Mouse (Mus musculus): ENCODE results near the gene Ciao2b.

DNA sequence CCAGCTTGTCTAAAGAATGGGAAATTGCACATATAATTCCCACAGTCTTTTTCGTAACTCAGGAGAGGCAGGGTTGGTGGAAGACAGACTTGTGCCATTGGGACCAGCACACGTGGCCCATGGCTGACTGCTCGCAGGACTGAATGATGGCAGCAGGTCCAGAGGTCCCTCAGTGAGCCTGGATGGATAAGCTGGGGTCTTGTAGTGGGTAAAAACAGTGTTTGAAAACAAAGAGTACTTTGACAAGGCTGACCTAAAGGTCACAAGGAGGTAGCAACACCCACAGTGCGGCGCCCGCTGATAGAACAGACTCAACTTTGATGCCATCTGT is 524 bp upstream of the Ciao2b start:
- TF ChIP-seq CTCF (IDR thresholded peaks at IDR 0.05; ENCODE audit: low read depth): no peak
- TF ChIP-seq EP300 (IDR thresholded peaks at IDR 0.05; ENCODE audit: low read depth): no peak

Data from liver, postnatal 0 days (tissue).